Mouse (Mus musculus): ENCODE data around the gene Bhmt. TPM values are rescaled to one million over a fixed set of nuclear protein-coding genes. Genes with fewer than 3 reads are reported as not detected.

Bhmt gene
- total and polyA plus RNA-seq, 3 experiments = not detected

- H3K9ac ChIP-seq (ENCODE audit: insufficient read depth, low read depth) = no peak within 1 kb of the TSS
- dilution Hi-C loops (cut with MboI; ENCODE audit: extremely low pct_ligation_motif_present, extremely low pct_unique_long_range_greater_than_20kb, low sequenced_read_pairs) (no loop called here), in situ Hi-C loops (cut with MboI; ENCODE audit: low pct_ligation_motif_present, low pct_unique_long_range_greater_than_20kb, low sequenced_read_pairs) (no loop called here)
- DNase-seq (ENCODE audit: extremely low read depth) = no peak
- H3K27me3 ChIP-seq (replicated peaks) = no peaks in the 10 kb centered on the region
- H3K36me3 ChIP-seq (replicated peaks in 1 of 2; ENCODE audit: control insufficient read depth in 1 of 2, insufficient read depth in 1 of 2, low read length in 1 of 2) = no peaks in the 10 kb centered on the region
- H3K27ac ChIP-seq (ENCODE audit: insufficient read depth, low read depth) = no peak within 1 kb of the TSS
- no peaks in the 10 kb centered on the region for H3K9me3 ChIP-seq (replicated peaks; ENCODE audit: low read length)
- H3K4me2 ChIP-seq (ENCODE audit: insufficient read depth, low read depth, poor library complexity, severe bottlenecking) = no peak within 1 kb of the TSS
- no peaks in the 10 kb centered on the region for H3K4me1 ChIP-seq (ENCODE audit: control insufficient read depth in 1 of 2, insufficient read depth in 2 of 2)
- H3K79me2 ChIP-seq (replicated peaks; ENCODE audit: control insufficient read depth, extremely low read depth, insufficient read depth, poor library complexity, severe bottlenecking) = no peaks in the 10 kb centered on the region
- TF ChIP-seq JUN (IDR thresholded peaks at IDR 0.05; ENCODE audit: insufficient read depth, low read depth, low read length) (no peak), CTCF (conservative IDR thresholded peaks at IDR 0.05 in 1 of 2, IDR thresholded peaks at IDR 0.05 in 1 of 2; ENCODE audit: low read depth in 2 of 2, low read length in 2 of 2) (no peak), ZMIZ1 (IDR thresholded peaks at IDR 0.05; ENCODE audit: low read depth, low read length) (no peak), USF2 (conservative IDR thresholded peaks at IDR 0.05; ENCODE audit: low read depth, low read length) (no peak), IRF4 (IDR thresholded peaks at IDR 0.05; ENCODE audit: low read depth, low read length) (no peak), POLR2AphosphoS2 (IDR thresholded peaks at IDR 0.05; ENCODE audit: low read depth, low read length) (no peak), MEF2A (IDR thresholded peaks at IDR 0.05; ENCODE audit: borderline replicate concordance, low read depth, low read length) (no peak), ZKSCAN1 (IDR thresholded peaks at IDR 0.05; ENCODE audit: borderline replicate concordance, low read depth, low read length) (no peak), BHLHE40 (IDR thresholded peaks at IDR 0.05; ENCODE audit: low read depth, low read length) (no peak), USF1 (IDR thresholded peaks at IDR 0.05; ENCODE audit: low read depth, low read length) (no peak), NELFE (IDR thresholded peaks at IDR 0.05; ENCODE audit: low read depth, low read length) (no peak), RAD21 (IDR thresholded peaks at IDR 0.05; ENCODE audit: low read depth, low read length) (no peak), MAX (IDR thresholded peaks at IDR 0.05; ENCODE audit: low read length) (no peak), RCOR1 (conservative IDR thresholded peaks at IDR 0.05; ENCODE audit: low read depth, low read length) (no peak), TBP (conservative IDR thresholded peaks at IDR 0.05; ENCODE audit: low read depth, low read length) (no peak), ZC3H11A (IDR thresholded peaks at IDR 0.05; ENCODE audit: low read depth, low read length) (no peak)
- no peak within 1 kb of the TSS for H3K4me3 ChIP-seq (replicated peaks in 1 of 3; ENCODE audit: low read depth in 2 of 3, low read length in 2 of 3, poor library complexity in 1 of 3)
Observed at GRCm38 (mm10) chr13:93674131-93674561, 36.4 kb upstream of the Bhmt start, which contains the start of the genes Bhmt2 and Dmgdh. Bhmt2 (minus strand) TSS chr13:93674302. Dmgdh (plus strand) TSS chr13:93674433.

- H3K27ac ChIP-seq (ENCODE audit: insufficient read depth, low read depth) = no peak overlapping the region
- H3K4me1 ChIP-seq (ENCODE audit: control insufficient read depth in 1 of 2, insufficient read depth in 2 of 2) = no peaks in the 10 kb centered on the region
- H3K9me3 ChIP-seq (replicated peaks; ENCODE audit: low read length) = no peaks in the 10 kb centered on the region
- H3K9ac ChIP-seq (ENCODE audit: insufficient read depth, low read depth) = no peak overlapping the region
- DNase-seq (ENCODE audit: extremely low read depth) = no peak
- dilution Hi-C loops (cut with MboI; ENCODE audit: extremely low pct_ligation_motif_present, extremely low pct_unique_long_range_greater_than_20kb, low sequenced_read_pairs) = no loop called here
- TF ChIP-seq BHLHE40 (IDR thresholded peaks at IDR 0.05; ENCODE audit: low read depth, low read length) (no peak), JUND (conservative IDR thresholded peaks at IDR 0.05; ENCODE audit: low read depth, low read length) (no peak), MAFK (IDR thresholded peaks at IDR 0.05; ENCODE audit: insufficient replicate concordance, low read length) (no peak), MYC (IDR thresholded peaks at IDR 0.05; ENCODE audit: low read depth, low read length) (no peak), CHD1 (IDR thresholded peaks at IDR 0.05; ENCODE audit: low read depth, low read length) (no peak), ETS1 (conservative IDR thresholded peaks at IDR 0.05; ENCODE audit: low read depth, low read length) (no peak), MAX (IDR thresholded peaks at IDR 0.05; ENCODE audit: low read length) (no peak), E2F4 (IDR thresholded peaks at IDR 0.05; ENCODE audit: insufficient replicate concordance, low read depth, low read length) (no peak), JUN (IDR thresholded peaks at IDR 0.05; ENCODE audit: insufficient read depth, low read depth, low read length) (no peak), RAD21 (IDR thresholded peaks at IDR 0.05; ENCODE audit: low read depth, low read length) (no peak), KAT2A (IDR thresholded peaks at IDR 0.05; ENCODE audit: insufficient replicate concordance, low read length) (no peak), USF2 (conservative IDR thresholded peaks at IDR 0.05; ENCODE audit: low read depth, low read length) (no peak), NELFE (IDR thresholded peaks at IDR 0.05; ENCODE audit: low read depth, low read length) (no peak), SIN3A (IDR thresholded peaks at IDR 0.05; ENCODE audit: low read length) (no peak), ZKSCAN1 (IDR thresholded peaks at IDR 0.05; ENCODE audit: borderline replicate concordance, low read depth, low read length) (no peak), POLR2AphosphoS2 (IDR thresholded peaks at IDR 0.05; ENCODE audit: low read depth, low read length) (no peak), CHD2 (IDR thresholded peaks at IDR 0.05; ENCODE audit: low read length) (no peak), MXI1 (IDR thresholded peaks at IDR 0.05; ENCODE audit: low read depth, low read length) (no peak), ZMIZ1 (IDR thresholded peaks at IDR 0.05; ENCODE audit: low read depth, low read length) (no peak), HCFC1 (IDR thresholded peaks at IDR 0.05; ENCODE audit: low read depth, low read length) (no peak)
- H3K4me3 ChIP-seq (replicated peaks in 1 of 3; ENCODE audit: low read depth in 2 of 3, low read length in 2 of 3, poor library complexity in 1 of 3) = no peak overlapping the region
- no peak overlapping the region for H3K4me2 ChIP-seq (ENCODE audit: insufficient read depth, low read depth, poor library complexity, severe bottlenecking)
- no peaks in the 10 kb centered on the region for H3K36me3 ChIP-seq (replicated peaks in 1 of 2; ENCODE audit: control insufficient read depth in 1 of 2, insufficient read depth in 1 of 2, low read length in 1 of 2)
- no peaks in the 10 kb centered on the region for H3K27me3 ChIP-seq (replicated peaks)
- H3K79me2 ChIP-seq (replicated peaks; ENCODE audit: control insufficient read depth, extremely low read depth, insufficient read depth, poor library complexity, severe bottlenecking) = no peaks in the 10 kb centered on the region
- in situ Hi-C loops (cut with MboI; ENCODE audit: low pct_ligation_motif_present, low pct_unique_long_range_greater_than_20kb, low sequenced_read_pairs) = no loop called here
Observed at GRCm38 (mm10) chr13:93673296-93673695, 35.5 kb upstream of the Bhmt start.
